Mouse (Mus musculus) cortical plate, adult 2 months (tissue): ENCODE data around the gene Limch1.

Experiments
- CTCF ChIP-seq: fragments of 200-500 bp; IDR thresholded peaks from 2 replicates; pipeline ENCODE4 v1.5.1; 2011; ENCODE audit warnings: mild to moderate bottlenecking, control low read depth, low read length; ENCODE audit not compliant: insufficient read depth; ENCODE audit errors: extremely low read depth
- POLR2A ChIP-seq: fragments of 200-500 bp; IDR thresholded peaks from 2 replicates; pipeline ENCODE4 v1.6.1; 2011; ENCODE audit warnings: mild to moderate bottlenecking, low read length, control low read depth; ENCODE audit not compliant: insufficient read depth; ENCODE audit errors: extremely low read depth

DNA sequence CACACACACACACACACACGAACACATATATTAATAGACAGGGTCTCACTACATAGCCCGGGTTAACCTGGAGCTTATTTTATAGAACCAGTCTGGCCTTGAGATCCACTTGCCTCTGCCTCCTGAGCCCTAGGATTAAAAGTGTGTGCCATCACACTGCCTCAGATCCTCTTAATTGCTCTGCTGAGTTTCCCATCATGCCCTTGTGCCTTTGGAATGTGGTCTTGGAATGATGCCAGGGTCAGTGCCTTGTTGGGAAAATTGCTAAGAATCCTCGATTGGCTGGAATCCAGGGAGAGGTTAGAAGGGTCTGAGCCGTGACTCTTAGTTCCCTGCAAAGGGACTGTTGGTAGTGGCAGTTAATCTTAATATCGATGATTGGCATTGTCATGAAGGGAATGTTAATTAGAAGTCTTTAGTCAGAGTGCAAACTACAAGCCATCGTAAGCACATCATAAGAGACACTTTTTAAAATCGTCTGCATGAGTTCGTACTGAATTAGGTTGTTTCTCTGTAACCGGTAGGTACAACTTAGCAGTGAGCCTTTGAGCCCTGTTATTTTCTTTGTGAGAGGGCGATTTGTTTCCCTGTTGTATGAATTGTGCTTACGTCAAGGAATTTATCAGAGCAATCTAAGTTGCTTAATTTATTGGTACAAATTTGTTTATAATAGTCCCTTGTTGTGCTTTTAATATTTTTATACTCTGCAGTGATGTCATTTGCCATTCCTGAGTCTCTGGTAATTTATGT, 109.9 kb downstream of the Limch1 start:
- TF ChIP-seq CTCF (no peak), POLR2A (no peak)
